Mouse (Mus musculus) heart, embryonic 15.5 days (tissue): ENCODE measurements around the gene Msi2. TPM values are rescaled to one million over a fixed set of nuclear protein-coding genes. Genes with fewer than 3 reads are reported as not detected.
A peak's percentile ranks its signal among the peaks of the same experiment; 100 is the strongest.

Experiments used
- ATAC-seq: fragments of 200-750 bp; cut with Nextera tagmentation; replicated peaks from 2 replicates; pipeline ENCODE4 v1.8.0; 2017; ENCODE audit warnings: low read depth, moderate TSS enrichment; ENCODE audit not compliant: insufficient number of reproducible peaks, insufficient read depth, low FRiP score
- H3K27ac ChIP-seq: fragments of 300-500 bp; sonication (generic); 2 replicates; pipeline ENCODE4 v1.5.1; 2015; ENCODE audit warnings: mild to moderate bottlenecking, inconsistent platforms
- H3K27me3 ChIP-seq: fragments of 300-500 bp; sonication (generic); 2 replicates; pipeline ENCODE4 v1.6.1; 2015; ENCODE audit warnings: inconsistent platforms
- H3K36me3 ChIP-seq: fragments of 300-500 bp; sonication (generic); 2 replicates; pipeline ENCODE4 v1.6.1; 2015; ENCODE audit warnings: mild to moderate bottlenecking, inconsistent platforms
- H3K4me1 ChIP-seq: fragments of 300-500 bp; sonication (generic); replicated peaks from 2 replicates; pipeline ENCODE4 v1.6.1; 2015; ENCODE audit warnings: inconsistent platforms
- H3K4me2 ChIP-seq: fragments of 300-500 bp; sonication (generic); 2 replicates; pipeline ENCODE4 v1.6.1; 2015; ENCODE audit warnings: inconsistent platforms, mild to moderate bottlenecking, moderate library complexity
- H3K4me3 ChIP-seq: fragments of 300-500 bp; sonication (generic); 2 replicates; pipeline ENCODE4 v1.5.1; 2015; ENCODE audit warnings: mild to moderate bottlenecking, inconsistent platforms
- H3K9ac ChIP-seq: fragments of 300-500 bp; sonication (generic); 2 replicates; pipeline ENCODE4 v1.6.1; 2015; ENCODE audit warnings: mild to moderate bottlenecking, inconsistent platforms
- H3K9me3 ChIP-seq: fragments of 300-500 bp; sonication (generic); replicated peaks from 2 replicates; pipeline ENCODE4 v1.6.1; 2016; ENCODE audit warnings: inconsistent platforms
- WGBS: fragments of 180-500 bp; shearing (Covaris S2); methylation state at CpG from one replicate; pipeline ENCODE4 v1.1.7; 2015; ENCODE audit warnings: mixed read lengths; 5-methylcytosine and 5-hydroxymethylcytosine counted together
- polyA plus RNA-seq: library from polyadenylated mRNA; unstranded; fragments of >200 nt; fragmentation: Nextera tagmentation; extraction: Ambion mirVana; gene quantifications from 2 replicates; pipeline ENCODE4 v1.2.1, GENCODE M21; 2015

The Msi2 gene
- polyA plus RNA-seq, 1 experiment from 2014 or later, result 19.6 TPM

- Histone ChIP-seq H3K4me2 (peak overlapping the region; percentile 53), H3K9me3 (no peaks in the 10 kb centered on the region), H3K36me3 (no peaks in the 10 kb centered on the region), H3K4me1 (peaks cover 73% of the 10 kb centered on the region), H3K4me3 (peak overlapping the region; percentile 13), H3K9ac (peak overlapping the region; percentile 43; the same call in 1 of the 2 replicates), H3K27me3 (no peaks in the 10 kb centered on the region), H3K27ac (peak overlapping the region; percentile 86)
- WGBS, result 11% methylated on average over 15 of the region's 15 CpGs
- ATAC-seq, result peak; percentile 58; the same call in 1 of the 2 replicates
Observed at GRCm38 (mm10) chr11:88620158-88620973, 97.9 kb downstream of the Msi2 start.

- Histone ChIP-seq H3K4me2 (peak overlapping the region; percentile 53), H3K36me3 (no peaks in the 10 kb centered on the region), H3K4me3 (no peak overlapping the region), H3K9ac (no peak overlapping the region), H3K4me1 (peaks cover 76% of the 10 kb centered on the region), H3K27me3 (no peaks in the 10 kb centered on the region), H3K27ac (peak overlapping the region; percentile 86), H3K9me3 (no peaks in the 10 kb centered on the region)
- 55% methylated on average over 9 of the region's 9 CpGs for WGBS
- no peak for ATAC-seq
Observed at GRCm38 (mm10) chr11:88619468-88620157, 98.7 kb downstream of the Msi2 start.

GRCm38 (mm10) chr11:88618732-88619309, 99.5 kb downstream of the Msi2 start:
- Histone ChIP-seq H3K27me3 (no peaks in the 10 kb centered on the region), H3K9ac (no peak overlapping the region), H3K4me3 (no peak overlapping the region), H3K4me2 (0 out of 2 replicates have a peak overlapping the region, but pooled peaks have one; percentile 0), H3K9me3 (no peaks in the 10 kb centered on the region), H3K27ac (peak overlapping the region; percentile 32), H3K36me3 (no peaks in the 10 kb centered on the region), H3K4me1 (peaks cover 77% of the 10 kb centered on the region)
- WGBS, result 38% methylated on average over 9 of the region's 9 CpGs
- ATAC-seq, result no peak

- H3K36me3 ChIP-seq, result no peaks in the 10 kb centered on the region
- H3K27ac ChIP-seq, result peak overlapping the region; percentile 32
- 64% methylated on average over 16 of the region's 16 CpGs for WGBS
- no peaks in the 10 kb centered on the region for H3K9me3 ChIP-seq
- no peak for ATAC-seq
- H3K4me2 ChIP-seq, result 0 out of 2 replicates have a peak overlapping the region, but pooled peaks have one; percentile 0
- H3K4me1 ChIP-seq, result peaks cover 77% of the 10 kb centered on the region
- no peak overlapping the region for H3K9ac ChIP-seq
- no peaks in the 10 kb centered on the region for H3K27me3 ChIP-seq
- H3K4me3 ChIP-seq, result no peak overlapping the region
Observed at GRCm38 (mm10) chr11:88618005-88618501, 100.3 kb downstream of the Msi2 start.

GRCm38 (mm10) chr11:88617380-88617779, 100.9 kb downstream of the Msi2 start:
- H3K4me2 ChIP-seq, result no peak overlapping the region
- peaks cover 76% of the 10 kb centered on the region for H3K4me1 ChIP-seq
- WGBS, result 95% methylated on average over 11 of the region's 11 CpGs
- H3K4me3 ChIP-seq, result no peak overlapping the region
- no peaks in the 10 kb centered on the region for H3K9me3 ChIP-seq
- no peak overlapping the region for H3K27ac ChIP-seq
- ATAC-seq, result no peak
- no peaks in the 10 kb centered on the region for H3K36me3 ChIP-seq
- H3K9ac ChIP-seq, result no peak overlapping the region
- no peaks in the 10 kb centered on the region for H3K27me3 ChIP-seq

GRCm38 (mm10) chr11:88614527-88615305, 103.6 kb downstream of the Msi2 start:
- no peaks in the 10 kb centered on the region for H3K9me3 ChIP-seq
- 62% methylated on average over 11 of the region's 11 CpGs for WGBS
- H3K36me3 ChIP-seq, result no peaks in the 10 kb centered on the region
- no peak for ATAC-seq
- H3K27ac ChIP-seq, result peak overlapping the region; percentile 58
- H3K4me1 ChIP-seq, result peaks cover 53% of the 10 kb centered on the region
- H3K27me3 ChIP-seq, result no peaks in the 10 kb centered on the region
- no peak overlapping the region for H3K4me3 ChIP-seq
- H3K4me2 ChIP-seq, result peak overlapping the region; percentile 6; the same call in 1 of the 2 replicates
- 0 out of 2 replicates have a peak overlapping the region, but pooled peaks have one; percentile 17 for H3K9ac ChIP-seq

GRCm38 (mm10) chr11:88613771-88614526, 104.4 kb downstream of the Msi2 start:
- H3K4me2 ChIP-seq, result peak overlapping the region; percentile 6; the same call in 1 of the 2 replicates

GRCm38 (mm10) chr11:88613008-88613407, 105.3 kb downstream of the Msi2 start:
- Histone ChIP-seq H3K27me3 (no peaks in the 10 kb centered on the region), H3K9me3 (no peaks in the 10 kb centered on the region), H3K9ac (no peak overlapping the region), H3K4me3 (no peak overlapping the region), H3K27ac (peak overlapping the region; percentile 58), H3K4me1 (peaks cover 51% of the 10 kb centered on the region), H3K36me3 (no peaks in the 10 kb centered on the region), H3K4me2 (no peak overlapping the region)
- 63% methylated on average over 6 of the region's 6 CpGs for WGBS
- no peak for ATAC-seq

More at GRCm38 (mm10) chr11:88613771-88614526, 104.4 kb downstream of the Msi2 start:
- no peak overlapping the region for H3K4me3 ChIP-seq
- ATAC-seq, result no peak
- 21% methylated on average over 11 of the region's 11 CpGs for WGBS
- no peaks in the 10 kb centered on the region for H3K9me3 ChIP-seq
- H3K36me3 ChIP-seq, result no peaks in the 10 kb centered on the region
- H3K4me1 ChIP-seq, result peaks cover 51% of the 10 kb centered on the region
- no peaks in the 10 kb centered on the region for H3K27me3 ChIP-seq
- 0 out of 2 replicates have a peak overlapping the region, but pooled peaks have one; percentile 17 for H3K9ac ChIP-seq
- peak overlapping the region; percentile 58 for H3K27ac ChIP-seq

GRCm38 (mm10) chr11:88612141-88612540, 106.2 kb downstream of the Msi2 start:
- H3K36me3 ChIP-seq, result no peaks in the 10 kb centered on the region
- WGBS, result 76% methylated on average over 7 of the region's 7 CpGs
- no peak overlapping the region for H3K4me2 ChIP-seq
- no peaks in the 10 kb centered on the region for H3K9me3 ChIP-seq
- H3K27me3 ChIP-seq, result no peaks in the 10 kb centered on the region
- H3K4me3 ChIP-seq, result no peak overlapping the region
- H3K9ac ChIP-seq, result no peak overlapping the region
- H3K4me1 ChIP-seq, result peaks cover 57% of the 10 kb centered on the region
- H3K27ac ChIP-seq, result no peak overlapping the region
- no peak for ATAC-seq

GRCm38 (mm10) chr11:88610809-88611208, 107.5 kb downstream of the Msi2 start:
- Histone ChIP-seq H3K4me3 (no peak overlapping the region), H3K4me2 (no peak overlapping the region), H3K27ac (no peak overlapping the region), H3K27me3 (no peaks in the 10 kb centered on the region), H3K9me3 (no peaks in the 10 kb centered on the region), H3K4me1 (peaks cover 71% of the 10 kb centered on the region), H3K36me3 (no peaks in the 10 kb centered on the region), H3K9ac (no peak overlapping the region)
- WGBS, result 88% methylated on average over 6 of the region's 6 CpGs
- no peak for ATAC-seq
